Mouse (Mus musculus) midbrain, embryonic 10.5 days (tissue): ENCODE measurements at regions not wholly inside any gene's neighbourhood (a gene's known extent, or its start where the extent isn't known, plus 50 kb on each side); places are given as distances from the start of the nearest gene placed in this dataset.

Source experiments
- DNase-seq: peaks from one replicate; pipeline ENCODE4 v3.0.0-alpha.2; 2017; ENCODE audit warnings: low spot score
- H3K27ac ChIP-seq: fragments of 300-500 bp; sonication (generic); replicated peaks from 2 replicates; pipeline ENCODE4 v1.5.1; 2016; ENCODE audit warnings: mild to moderate bottlenecking
- H3K27me3 ChIP-seq: fragments of 300-500 bp; sonication (generic); 2 replicates; pipeline ENCODE4 v1.6.1; 2016; ENCODE audit warnings: low read depth, mild to moderate bottlenecking; ENCODE audit not compliant: poor library complexity, severe bottlenecking
- H3K36me3 ChIP-seq: fragments of 300-500 bp; sonication (generic); 2 replicates; pipeline ENCODE4 v1.6.1; 2016; ENCODE audit warnings: mild to moderate bottlenecking, moderate library complexity
- H3K4me1 ChIP-seq: fragments of 300-500 bp; sonication (generic); 2 replicates; pipeline ENCODE4 v1.6.1; 2016
- H3K4me3 ChIP-seq: fragments of 300-500 bp; sonication (generic); 2 replicates; pipeline ENCODE4 v1.5.1; 2016; ENCODE audit warnings: mild to moderate bottlenecking, moderate library complexity
- H3K9me3 ChIP-seq: fragments of 300-500 bp; sonication (generic); replicated peaks from 2 replicates; pipeline ENCODE4 v1.6.1; 2016; ENCODE audit warnings: mild to moderate bottlenecking
- WGBS: fragments of 180-500 bp; shearing (Covaris S2); methylation state at CpG from one replicate; pipeline ENCODE4 v1.1.7; 2016; 5-methylcytosine and 5-hydroxymethylcytosine counted together

DNA sequence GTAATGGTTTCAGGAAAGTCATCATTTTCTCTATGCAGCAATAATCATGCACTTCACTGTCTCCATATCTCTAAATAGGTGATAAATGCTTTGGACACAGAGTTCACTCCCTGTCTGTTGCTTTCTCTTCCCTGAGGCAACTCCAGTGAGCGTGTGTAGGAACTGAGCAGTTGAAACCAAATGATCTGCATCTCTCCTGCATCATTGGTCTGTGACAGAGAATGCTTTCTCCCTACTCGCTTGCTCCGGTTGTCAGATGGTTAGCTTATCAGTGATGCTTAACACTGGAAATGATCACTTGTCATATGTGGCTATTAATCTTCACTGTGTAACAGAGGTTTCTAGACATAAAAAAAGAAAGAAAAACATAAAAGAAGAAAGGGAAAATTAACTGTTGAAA lies 969.7 kb upstream of the Sel1l start:
- 0 out of 2 replicates have a peak, but pooled peaks cover 3% of the 10 kb centered on the region for H3K4me1 ChIP-seq
- H3K9me3 ChIP-seq, result no peaks in the 10 kb centered on the region
- H3K27ac ChIP-seq, result no peak overlapping the region
- H3K36me3 ChIP-seq, result no peaks in the 10 kb centered on the region
- H3K27me3 ChIP-seq, result no peaks in the 10 kb centered on the region
- 87% methylated on average over 3 of the region's 3 CpGs for WGBS
- no peak overlapping the region for H3K4me3 ChIP-seq
- no peak for DNase-seq

DNA sequence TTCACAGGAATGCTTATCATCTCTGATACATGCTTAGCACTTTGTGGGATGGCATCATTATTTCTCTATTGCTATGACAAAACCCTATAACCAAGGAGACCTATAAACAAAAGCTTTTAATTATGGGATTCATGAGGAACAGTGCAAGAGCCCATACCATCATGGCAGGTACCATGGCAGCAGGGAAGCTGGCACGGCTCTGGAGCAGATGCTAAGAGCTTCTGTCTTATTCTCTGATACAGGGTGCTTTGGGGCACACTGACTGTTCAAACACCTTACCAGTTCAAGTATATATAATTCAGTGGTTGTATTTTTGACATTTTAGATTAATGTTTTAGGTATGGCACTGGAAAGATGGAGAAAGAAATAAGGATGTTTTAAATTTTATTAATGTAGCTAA lies 952.2 kb upstream of the Sel1l start:
- DNase-seq, result no peak
- H3K4me3 ChIP-seq, result no peak overlapping the region
- no peaks in the 10 kb centered on the region for H3K36me3 ChIP-seq
- H3K27ac ChIP-seq, result no peak overlapping the region
- no peaks in the 10 kb centered on the region for H3K9me3 ChIP-seq
- no peaks in the 10 kb centered on the region for H3K27me3 ChIP-seq
- WGBS, result 85% methylated on average over 1 of the region's 1 CpGs
- no peaks in the 10 kb centered on the region for H3K4me1 ChIP-seq

DNA sequence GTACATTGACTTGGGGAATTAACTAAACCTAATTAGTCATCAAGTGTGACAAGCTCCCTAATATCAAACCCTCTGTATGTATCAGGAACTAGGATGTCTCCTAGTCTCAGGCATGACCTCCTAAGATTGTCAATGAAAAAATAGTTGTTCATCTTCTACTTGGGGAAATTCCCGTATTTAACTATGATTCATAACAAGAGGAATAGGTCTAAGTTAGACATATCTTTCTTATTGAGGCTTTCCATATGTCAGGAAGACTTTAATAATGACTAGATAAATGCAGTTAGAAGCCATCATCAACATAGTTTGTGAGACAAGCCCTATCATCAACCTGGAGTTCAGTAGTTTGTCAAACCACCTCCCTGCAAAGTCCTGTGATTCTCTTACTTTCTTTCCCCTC lies 934.4 kb upstream of the Sel1l start:
- no peak overlapping the region for H3K4me3 ChIP-seq
- no peaks in the 10 kb centered on the region for H3K4me1 ChIP-seq
- DNase-seq, result no peak
- no peaks in the 10 kb centered on the region for H3K9me3 ChIP-seq
- 92% methylated on average over 1 of the region's 1 CpGs for WGBS
- H3K27me3 ChIP-seq, result no peaks in the 10 kb centered on the region
- no peaks in the 10 kb centered on the region for H3K36me3 ChIP-seq
- H3K27ac ChIP-seq, result no peak overlapping the region

DNA sequence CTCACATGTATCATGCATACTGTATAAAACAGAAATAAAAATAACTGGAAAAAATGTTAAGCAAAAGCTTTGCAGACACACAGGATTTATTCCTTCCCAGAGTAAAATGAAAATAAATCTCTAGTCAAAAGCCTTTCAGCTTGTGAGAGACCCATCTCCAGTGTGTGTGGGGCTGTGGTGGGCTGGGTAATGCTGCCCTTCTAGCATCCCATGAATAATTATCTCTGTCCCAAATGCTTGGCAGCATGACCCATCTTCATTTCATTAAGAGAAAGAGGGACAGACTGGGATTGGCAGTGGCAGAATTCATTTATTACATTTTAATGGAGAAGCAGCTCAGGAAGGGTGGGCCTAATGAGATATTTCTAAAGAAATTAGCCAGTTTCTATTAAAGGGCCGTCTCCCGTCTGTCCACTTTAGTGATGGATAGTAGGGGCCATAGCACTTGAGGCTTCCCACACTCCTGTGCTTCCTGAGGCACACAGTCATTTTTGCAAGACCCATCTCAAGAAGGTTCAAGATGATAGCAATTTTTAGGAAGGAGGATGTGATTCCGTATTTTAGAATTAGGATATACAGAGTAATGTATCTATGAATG lies 930.8 kb upstream of the Sel1l start:
- Histone ChIP-seq H3K27ac (no peak overlapping the region), H3K27me3 (no peaks in the 10 kb centered on the region), H3K4me1 (no peaks in the 10 kb centered on the region), H3K4me3 (no peak overlapping the region), H3K9me3 (no peaks in the 10 kb centered on the region), H3K36me3 (no peaks in the 10 kb centered on the region)
- 90% methylated on average over 3 of the region's 3 CpGs for WGBS
- no peak for DNase-seq

DNA sequence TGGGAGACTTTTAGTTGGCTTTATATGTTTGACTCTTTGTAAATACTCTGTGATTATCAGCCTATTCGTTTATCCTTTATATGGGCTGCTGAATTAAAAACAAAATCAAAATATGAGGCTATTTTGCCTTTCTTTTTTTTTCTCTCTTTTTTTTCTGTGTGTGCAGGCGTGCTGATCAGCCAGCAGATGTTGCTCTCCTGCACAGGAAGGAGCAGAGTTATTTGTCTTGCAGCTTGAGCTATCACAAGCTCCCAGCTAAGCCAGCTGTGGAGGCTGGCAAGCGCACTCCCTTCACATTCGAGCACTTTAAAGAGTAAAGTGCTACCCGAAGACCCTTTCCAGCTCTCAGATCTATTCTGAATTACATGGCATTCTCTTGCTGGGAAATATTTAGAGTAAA lies 926.7 kb upstream of the Sel1l start:
- no peak for DNase-seq
- H3K27me3 ChIP-seq, result no peaks in the 10 kb centered on the region
- H3K27ac ChIP-seq, result no peak overlapping the region
- H3K4me3 ChIP-seq, result no peak overlapping the region
- H3K9me3 ChIP-seq, result no peaks in the 10 kb centered on the region
- no peaks in the 10 kb centered on the region for H3K36me3 ChIP-seq
- WGBS, result 64% methylated on average over 5 of the region's 5 CpGs
- H3K4me1 ChIP-seq, result no peaks in the 10 kb centered on the region

DNA sequence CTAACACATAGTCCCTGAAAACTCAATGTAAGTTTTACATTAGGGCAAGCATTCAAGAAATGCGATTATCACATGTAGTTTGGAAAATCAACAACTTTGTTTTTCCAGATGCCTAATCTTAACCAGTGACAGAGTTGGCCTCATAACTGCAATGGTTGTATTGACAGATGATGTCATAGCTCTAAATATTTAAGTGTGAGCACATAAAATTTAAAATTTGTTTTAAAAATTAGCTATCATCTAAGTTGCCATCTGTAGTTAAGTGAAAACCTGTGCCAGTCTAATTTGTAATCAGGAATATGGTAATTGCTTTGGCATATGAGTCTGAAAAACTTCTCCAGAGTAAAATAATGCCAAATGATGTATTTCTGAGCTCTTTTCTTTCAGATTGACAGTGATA lies 899.6 kb upstream of the Sel1l start:
- 94% methylated on average over 1 of the region's 1 CpGs for WGBS
- Histone ChIP-seq H3K4me1 (no peaks in the 10 kb centered on the region), H3K9me3 (no peaks in the 10 kb centered on the region), H3K4me3 (no peak overlapping the region), H3K36me3 (no peaks in the 10 kb centered on the region), H3K27ac (no peak overlapping the region), H3K27me3 (no peaks in the 10 kb centered on the region)
- no peak for DNase-seq

DNA sequence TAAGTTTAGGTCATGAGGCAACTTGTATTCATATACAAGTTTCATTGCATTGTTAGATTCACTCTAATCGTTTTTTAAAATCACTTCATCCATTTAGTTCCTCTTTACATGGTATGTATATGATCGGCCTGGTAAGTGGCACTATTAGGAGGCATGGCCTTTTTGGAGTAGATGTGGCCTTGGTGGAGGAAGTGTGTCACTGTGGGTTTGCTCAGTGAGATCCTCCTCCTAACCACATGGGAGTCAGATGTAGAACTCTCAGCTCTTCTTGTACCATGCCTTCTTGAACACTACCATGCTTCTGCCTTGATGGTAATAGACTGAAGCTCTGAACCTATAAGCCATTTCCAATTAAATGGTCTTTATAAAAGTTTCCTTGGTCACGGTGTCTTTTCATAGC lies 891.9 kb upstream of the Sel1l start:
- no peaks in the 10 kb centered on the region for H3K4me1 ChIP-seq
- no peaks in the 10 kb centered on the region for H3K27me3 ChIP-seq
- 81% methylated on average over 3 of the region's 3 CpGs for WGBS
- H3K4me3 ChIP-seq, result no peak overlapping the region
- H3K36me3 ChIP-seq, result no peaks in the 10 kb centered on the region
- no peak for DNase-seq
- no peaks in the 10 kb centered on the region for H3K9me3 ChIP-seq
- no peak overlapping the region for H3K27ac ChIP-seq

DNA sequence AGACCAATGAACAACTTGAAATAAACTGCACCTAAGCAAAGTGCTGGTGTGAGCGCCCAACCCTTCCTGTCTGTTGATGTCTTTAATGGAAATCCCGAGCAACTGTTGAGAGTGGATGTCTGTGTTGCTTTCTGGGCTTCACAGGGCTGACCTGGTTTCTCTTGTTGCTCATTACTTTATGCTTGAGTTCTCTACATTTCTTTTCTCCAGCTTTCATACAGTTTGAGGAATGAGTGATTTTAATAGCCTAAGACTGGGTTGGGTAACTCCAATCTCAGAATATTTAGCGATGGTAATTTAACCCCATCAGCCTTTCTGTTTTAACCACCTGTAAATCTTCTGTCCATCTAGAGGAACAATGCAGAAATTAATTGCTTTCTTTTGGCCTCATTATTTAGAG lies 890.2 kb upstream of the Sel1l start:
- 89% methylated on average over 3 of the region's 3 CpGs for WGBS
- H3K4me1 ChIP-seq, result no peaks in the 10 kb centered on the region

DNA sequence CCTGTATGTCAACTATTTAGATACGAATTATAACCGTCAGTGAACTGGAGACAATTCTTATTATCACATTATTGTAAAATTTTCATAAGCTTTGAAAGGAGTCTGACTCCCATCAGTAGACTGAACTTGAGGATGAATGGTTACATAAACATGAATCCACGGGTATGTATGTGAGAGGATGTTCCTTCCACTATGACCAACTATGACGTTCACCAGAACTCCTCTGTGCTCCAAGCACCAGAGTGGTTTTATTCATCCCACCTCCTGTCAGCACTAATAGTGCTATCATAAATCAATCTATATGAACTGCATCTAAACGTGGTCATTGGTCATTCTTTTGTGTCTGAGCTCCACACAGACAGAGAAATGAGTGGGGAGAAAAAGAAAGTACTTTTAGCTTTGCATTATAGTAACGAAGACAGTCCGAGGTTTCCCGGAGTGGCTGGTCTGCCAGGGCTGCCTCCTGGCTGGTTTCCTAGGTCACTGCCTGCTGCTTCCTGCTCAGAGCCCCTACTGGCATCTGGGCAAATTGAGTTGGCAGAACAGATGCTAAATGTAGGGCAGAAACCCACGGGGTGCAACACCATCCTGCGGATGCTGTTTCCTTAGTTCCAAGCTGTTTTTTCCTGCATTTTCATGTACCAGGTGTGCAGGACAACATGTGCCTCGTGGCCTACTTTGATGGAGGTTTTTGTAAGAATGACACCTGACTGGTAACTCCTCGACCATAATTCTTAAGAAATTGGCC lies 888.8 kb upstream of the Sel1l start:
- no peaks in the 10 kb centered on the region for H3K36me3 ChIP-seq
- no peak overlapping the region for H3K27ac ChIP-seq
- no peak for DNase-seq
- no peaks in the 10 kb centered on the region for H3K27me3 ChIP-seq
- WGBS, result 82% methylated on average over 12 of the region's 12 CpGs
- no peak overlapping the region for H3K4me3 ChIP-seq
- H3K4me1 ChIP-seq, result no peaks in the 10 kb centered on the region
- no peaks in the 10 kb centered on the region for H3K9me3 ChIP-seq

More for the DNA sequence above, 890.2 kb upstream of the Sel1l start:
- no peak overlapping the region for H3K4me3 ChIP-seq
- no peaks in the 10 kb centered on the region for H3K9me3 ChIP-seq
- no peak for DNase-seq
- no peak overlapping the region for H3K27ac ChIP-seq
- H3K36me3 ChIP-seq, result no peaks in the 10 kb centered on the region
- H3K27me3 ChIP-seq, result no peaks in the 10 kb centered on the region

DNA sequence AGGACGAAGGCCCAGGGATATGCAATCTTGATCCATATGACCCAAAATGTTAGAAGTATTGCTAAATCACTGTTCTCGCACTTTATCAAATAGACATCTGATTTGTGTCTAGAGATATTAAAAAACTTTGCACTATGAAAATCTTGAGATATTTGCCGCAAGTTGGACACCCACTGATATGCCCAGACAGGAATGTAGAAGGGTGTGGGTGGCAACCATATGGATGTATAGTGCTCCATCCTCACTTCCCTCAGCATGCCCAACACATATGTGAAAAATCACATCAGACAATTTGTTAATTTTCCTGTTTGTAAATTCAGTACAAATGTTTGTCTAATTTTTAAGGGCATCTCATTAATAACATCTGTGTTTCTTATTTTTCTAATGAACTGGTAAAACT lies 874.1 kb upstream of the Sel1l start:
- Histone ChIP-seq H3K4me3 (no peak overlapping the region), H3K27ac (no peak overlapping the region), H3K27me3 (no peaks in the 10 kb centered on the region), H3K36me3 (no peaks in the 10 kb centered on the region), H3K9me3 (no peaks in the 10 kb centered on the region), H3K4me1 (no peaks in the 10 kb centered on the region)
- 90% methylated on average over 3 of the region's 3 CpGs for WGBS
- DNase-seq, result no peak

DNA sequence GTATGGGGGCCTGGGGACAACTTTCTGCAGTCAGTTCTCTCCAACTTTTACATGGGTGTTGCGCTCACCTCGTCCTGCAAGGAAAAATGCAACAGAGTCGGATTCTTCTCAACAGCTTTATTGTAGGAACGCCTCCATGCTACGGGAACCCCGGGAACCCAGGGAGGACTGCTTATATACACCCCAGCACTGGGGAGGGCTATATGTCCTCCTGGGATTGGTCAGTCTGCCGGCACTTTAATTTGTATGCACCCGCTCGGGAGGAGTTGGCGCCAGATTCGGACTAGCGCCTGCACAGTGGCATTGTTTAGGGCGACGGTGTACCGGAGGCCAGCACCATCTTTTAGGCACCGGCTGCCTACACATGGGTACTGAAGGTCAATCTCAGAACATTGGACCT lies 864.5 kb upstream of the Sel1l start:
- no peaks in the 10 kb centered on the region for H3K27me3 ChIP-seq
- no peak overlapping the region for H3K27ac ChIP-seq
- no peaks in the 10 kb centered on the region for H3K9me3 ChIP-seq
- DNase-seq, result no peak
- WGBS, result 93% methylated on average over 16 of the region's 16 CpGs
- no peak overlapping the region for H3K4me3 ChIP-seq
- H3K36me3 ChIP-seq, result no peaks in the 10 kb centered on the region
- no peaks in the 10 kb centered on the region for H3K4me1 ChIP-seq

DNA sequence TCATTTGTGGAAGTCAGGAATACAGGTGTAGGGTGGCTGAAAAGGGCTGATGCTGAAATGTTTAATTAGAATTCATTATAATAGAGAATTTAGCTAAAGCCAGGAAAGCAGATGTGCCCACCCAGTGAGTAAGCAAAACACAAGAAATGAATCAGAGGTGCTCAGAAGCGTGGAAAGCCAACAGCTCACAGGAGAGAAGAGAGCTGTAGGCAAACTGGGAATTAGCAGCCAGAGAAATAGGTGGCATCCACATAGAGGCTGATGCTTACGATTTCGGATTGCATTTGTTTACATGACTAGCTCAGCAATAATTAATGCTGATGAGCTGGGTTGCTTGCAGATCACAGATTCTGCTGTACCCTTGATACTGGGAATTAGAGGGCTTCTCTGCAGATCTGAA lies 859.5 kb upstream of the Sel1l start:
- Histone ChIP-seq H3K27ac (no peak overlapping the region), H3K27me3 (no peaks in the 10 kb centered on the region), H3K4me3 (no peak overlapping the region), H3K36me3 (no peaks in the 10 kb centered on the region), H3K9me3 (no peaks in the 10 kb centered on the region), H3K4me1 (no peaks in the 10 kb centered on the region)
- WGBS, result 40% methylated on average over 3 of the region's 3 CpGs
- DNase-seq, result no peak

DNA sequence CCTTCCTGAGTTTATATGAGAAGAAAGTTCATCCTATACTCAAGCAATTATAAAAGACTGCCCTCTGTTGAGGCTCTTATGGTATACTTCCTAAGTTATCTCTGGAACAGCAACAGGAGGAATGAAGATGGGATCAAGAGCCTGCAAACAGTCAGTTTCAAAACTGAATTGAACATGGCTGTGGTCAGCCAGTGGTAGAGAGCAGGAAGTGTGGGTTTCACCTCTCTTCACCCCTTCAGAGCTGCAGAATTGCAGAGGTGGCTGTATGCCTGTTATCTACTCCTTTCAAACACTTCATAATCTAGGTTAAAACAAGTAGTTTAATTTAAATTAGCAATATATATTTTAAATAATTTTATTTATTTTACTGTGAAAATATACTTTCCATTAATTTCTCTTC lies 854.8 kb upstream of the Sel1l start:
- no peaks in the 10 kb centered on the region for H3K9me3 ChIP-seq
- no peak for DNase-seq
- H3K4me3 ChIP-seq, result no peak overlapping the region
- H3K27ac ChIP-seq, result no peak overlapping the region
- no peaks in the 10 kb centered on the region for H3K36me3 ChIP-seq
- H3K27me3 ChIP-seq, result no peaks in the 10 kb centered on the region
- H3K4me1 ChIP-seq, result no peaks in the 10 kb centered on the region
